Mouse (Mus musculus): ENCODE measurements around the gene Gm6465. TPM values are rescaled to one million over a fixed set of nuclear protein-coding genes. Genes with fewer than 3 reads are reported as not detected.
"Not testable (repeated sequence)": the region's sequence is repeated elsewhere in the genome, so short reads cannot be mapped to it uniquely, and the experiment has no call there.

The Gm6465 gene
- polyA plus RNA-seq (2012) = not detected in 2 replicates

GRCm38 (mm10) chr5:11845239-11845638, at the start of gene Gm6465:
Gm6465 (plus strand) TSS chr5:11845539.
- H3K36me3 ChIP-seq (ENCODE audit: control insufficient read depth); H3K4me3 ChIP-seq (replicated peaks); H3K4me1 ChIP-seq (ENCODE audit: control insufficient read depth); H3K27me3 ChIP-seq (ENCODE audit: control insufficient read depth); H3K9me3 ChIP-seq (ENCODE audit: control insufficient read depth, low read length): not testable (repeated sequence)

- H3K27me3 ChIP-seq (ENCODE audit: control insufficient read depth); H3K9me3 ChIP-seq (ENCODE audit: control insufficient read depth, low read length); H3K4me3 ChIP-seq (replicated peaks); H3K4me1 ChIP-seq (ENCODE audit: control insufficient read depth); H3K36me3 ChIP-seq (ENCODE audit: control insufficient read depth): not testable (repeated sequence)
Observed at GRCm38 (mm10) chr5:11845824-11846223, 485 bp downstream of the Gm6465 start.

- not testable (repeated sequence) for H3K27me3 ChIP-seq (ENCODE audit: control insufficient read depth); H3K9me3 ChIP-seq (ENCODE audit: control insufficient read depth, low read length); H3K4me1 ChIP-seq (ENCODE audit: control insufficient read depth); H3K36me3 ChIP-seq (ENCODE audit: control insufficient read depth); H3K4me3 ChIP-seq (replicated peaks)
Observed at GRCm38 (mm10) chr5:11857909-11858308, 12.6 kb downstream of the Gm6465 start.

Other genes with a start within 250 kb of the Gm6465 start
- gene Gm8922, start 163.6 kb upstream of the Gm6465 start, polyA plus RNA-seq (2012) = not detected in 2 replicates
- gene Gm8926, start 75.0 kb upstream of the Gm6465 start, polyA plus RNA-seq (2012) = not detected in 2 replicates
- gene 4933402N22Rik, start 72.5 kb downstream of the Gm6465 start, polyA plus RNA-seq (2012) = not detected in 2 replicates

Measured in erythroblast, embryonic 14.5 days (primary cell).